Mouse (Mus musculus) heart, adult 11 months (tissue): ENCODE measurements around the gene Esrra.

Experiments
- DNase-seq: peaks from one replicate; pipeline ENCODE4 v3.0.0; 2022

The Esrra gene

DNA sequence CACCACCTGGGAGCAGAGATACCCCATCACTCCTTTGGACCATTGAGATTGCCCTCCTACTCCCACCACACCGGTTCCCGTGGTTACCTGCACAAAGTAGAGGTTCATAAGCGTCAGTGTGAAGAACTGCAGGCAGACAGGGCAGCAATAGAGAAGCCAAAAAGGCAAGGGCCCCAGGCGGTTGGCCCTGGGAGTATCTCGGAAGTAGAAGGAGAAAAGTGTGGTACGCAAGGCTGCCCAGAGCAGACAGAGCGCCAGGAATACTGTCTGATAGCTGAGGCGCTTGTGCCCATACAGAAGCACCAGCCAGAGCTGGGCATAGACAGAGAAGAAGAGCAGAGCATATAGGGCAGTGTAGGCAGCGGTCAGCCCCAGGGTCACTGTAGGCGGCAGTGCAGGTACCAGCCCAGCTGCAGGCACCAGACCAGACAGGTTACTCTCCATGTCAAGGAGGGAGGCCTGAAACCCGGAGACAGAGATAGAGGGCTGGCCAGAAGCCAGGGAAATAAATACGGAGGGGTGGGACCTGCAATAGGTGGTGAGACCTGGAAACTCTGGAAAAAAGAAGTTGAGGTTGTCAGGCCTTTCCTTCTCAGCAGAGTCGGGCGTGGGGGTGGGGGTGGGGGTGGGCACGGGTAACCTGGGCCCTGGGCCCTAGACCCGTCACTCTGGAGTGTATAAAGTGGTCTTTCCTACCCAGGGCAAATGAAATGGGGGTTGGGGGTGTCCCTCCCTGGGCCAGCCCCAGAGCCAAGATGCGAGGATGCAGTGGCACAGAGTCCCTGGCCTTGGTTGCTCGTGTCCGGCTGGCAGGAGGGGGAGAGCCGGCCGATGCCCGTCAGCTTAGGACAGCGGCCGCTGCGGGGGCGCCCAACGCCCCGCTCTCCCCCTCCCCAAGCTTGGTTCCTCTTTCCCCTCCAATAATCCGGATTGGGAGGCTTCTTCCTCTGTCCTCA lies 19.1 kb upstream of the Esrra start:
- peak; percentile 93 for DNase-seq

DNA sequence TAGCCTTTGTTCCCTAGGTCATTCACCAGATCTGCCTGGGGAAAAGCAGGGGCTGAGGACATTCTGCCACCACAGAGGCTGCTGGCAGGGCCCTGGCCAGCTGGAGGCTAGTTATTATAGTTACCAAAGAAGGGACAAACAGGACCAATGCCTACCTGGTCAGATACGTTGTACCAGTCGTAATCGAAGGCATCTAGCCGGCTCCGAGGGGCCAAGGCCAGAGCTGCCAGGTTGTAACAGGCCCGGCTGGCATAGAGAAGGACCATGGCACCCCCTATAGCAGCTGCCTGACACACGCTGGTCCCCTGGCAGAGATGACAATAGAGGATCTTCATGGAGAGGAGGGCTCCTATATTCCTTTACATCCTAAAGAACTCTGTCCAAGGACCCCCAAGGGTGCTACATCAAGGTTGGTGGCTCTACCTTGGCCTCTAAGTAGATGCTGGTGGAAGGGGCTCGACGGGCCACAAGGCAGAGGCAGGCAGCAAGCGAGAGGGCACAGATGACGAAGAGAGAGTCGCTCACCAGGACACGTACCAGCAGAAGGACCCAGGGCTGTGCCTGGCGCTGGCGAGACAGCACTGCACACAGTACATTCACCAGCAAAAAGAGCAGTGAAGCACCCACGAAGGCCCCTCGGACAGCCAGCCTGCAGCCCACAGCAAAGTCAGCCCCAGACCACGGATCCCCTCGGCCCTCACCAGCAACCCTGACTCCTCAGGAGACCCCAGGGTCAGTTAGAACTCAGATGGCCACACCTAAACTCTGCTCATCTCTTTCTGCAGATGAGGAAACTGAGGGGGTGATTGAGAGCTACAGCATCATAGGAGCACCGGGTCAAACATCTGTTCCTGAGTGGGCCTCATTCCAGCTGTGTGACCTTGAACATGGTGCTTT lies 17.7 kb upstream of the Esrra start:
- peak; percentile 94 for DNase-seq

DNA sequence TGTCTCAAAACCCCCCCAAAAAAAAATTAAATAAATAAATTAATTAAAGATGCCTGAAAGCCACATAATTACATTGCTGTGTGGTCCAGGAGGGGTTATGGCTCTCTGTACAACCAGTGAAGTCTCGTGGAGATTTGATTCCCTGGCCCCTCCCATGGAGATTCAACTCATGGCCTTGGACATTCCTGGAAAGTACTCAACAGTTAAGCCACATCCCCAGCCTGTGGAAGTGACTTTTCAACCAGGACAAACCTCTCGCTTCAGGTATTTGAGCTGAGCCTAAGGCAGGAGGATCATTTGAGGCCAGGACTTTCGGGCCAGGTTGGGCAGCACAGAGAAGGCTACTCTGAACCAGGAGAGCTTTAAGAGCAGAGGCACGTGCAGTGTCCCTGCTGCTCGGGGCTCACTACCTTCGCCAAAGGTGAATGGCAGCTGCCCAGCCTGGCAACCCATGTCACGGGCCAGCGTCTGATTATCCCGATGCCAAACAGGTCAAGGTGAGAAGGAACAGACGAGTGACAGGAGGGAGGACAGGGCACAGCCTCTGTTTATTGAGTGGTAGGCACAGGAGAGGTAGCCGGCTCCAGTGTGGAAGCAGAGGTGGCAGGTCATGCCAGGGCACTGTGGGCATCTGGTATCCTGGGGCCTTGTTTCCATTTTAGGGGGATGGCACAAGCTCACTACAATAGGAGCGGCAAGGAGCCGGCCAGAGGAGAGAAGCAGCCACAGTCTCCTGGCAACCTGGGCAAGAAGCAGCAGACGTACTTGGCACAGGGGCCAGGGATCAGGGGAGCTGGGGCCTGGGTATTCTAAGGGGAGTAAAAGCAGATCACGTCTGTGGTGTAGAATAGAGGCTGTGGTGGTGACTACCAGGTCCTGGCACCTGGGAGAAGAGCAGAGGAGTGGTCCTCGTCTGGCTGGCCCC lies 16.2 kb upstream of the Esrra start:
- DNase-seq = peak; percentile 98

DNA sequence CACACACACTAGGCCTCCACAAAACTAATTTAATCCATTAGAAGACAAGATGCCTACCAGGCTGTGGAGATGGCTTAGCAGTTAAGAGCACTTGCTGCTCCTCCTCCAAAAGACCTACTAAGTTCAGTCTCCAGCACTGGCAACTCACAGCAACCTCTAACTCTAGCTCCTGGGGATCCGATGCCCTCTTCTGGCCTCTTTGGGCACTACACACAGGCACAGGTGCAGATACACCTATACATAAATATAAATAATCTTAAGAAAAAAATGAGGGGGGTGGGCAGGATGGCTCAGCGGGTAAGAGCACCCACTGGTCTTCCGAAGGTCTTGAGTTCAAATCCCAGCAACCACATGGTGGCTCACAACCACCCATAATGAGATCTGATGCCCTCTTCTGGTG lies 14.7 kb upstream of the Esrra start:
- peak; percentile 85 for DNase-seq

DNA sequence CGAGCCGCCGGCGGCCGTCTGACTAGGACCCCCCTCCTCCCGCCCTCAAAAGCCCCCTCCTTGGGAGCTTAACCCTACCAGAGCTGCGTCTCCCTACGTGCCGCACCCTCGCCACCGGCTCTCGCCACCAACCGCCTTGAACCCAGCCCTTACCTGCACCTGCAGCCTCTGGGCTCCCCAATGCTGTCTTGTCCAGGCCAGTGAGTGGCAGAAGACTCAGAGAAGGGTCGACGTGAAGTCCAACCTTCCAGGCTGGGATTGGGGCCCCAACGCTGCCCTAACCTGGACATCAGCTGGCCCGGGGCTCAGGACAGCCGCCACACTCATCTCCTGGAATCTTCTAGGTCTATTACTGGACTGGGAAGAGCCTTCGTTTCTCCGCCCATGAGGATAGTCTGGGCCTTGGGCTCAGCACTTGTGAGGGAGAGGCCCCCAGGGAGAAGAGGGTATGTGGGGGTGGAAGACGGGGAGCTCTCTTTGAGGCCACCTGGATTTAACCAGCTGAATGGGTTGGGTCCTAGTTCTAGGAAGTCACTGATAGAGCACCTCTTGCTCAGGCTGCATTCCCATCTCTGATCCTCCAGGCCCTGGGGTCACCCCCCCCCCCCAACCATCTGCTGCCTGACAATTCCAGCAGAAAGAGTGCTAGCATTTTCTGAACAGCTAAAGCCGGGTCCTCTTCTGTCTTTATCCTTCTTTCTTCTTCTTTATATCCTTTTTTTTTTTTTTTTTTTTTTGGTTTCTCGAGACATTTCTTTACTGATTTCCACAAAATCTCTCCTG lies 12.8 kb upstream of the Esrra start, which contains the start of gene Kcnk4:
Kcnk4 (minus strand) TSS at position 321 of the 783 bp plus-strand sequence.
- no peak for DNase-seq

DNA sequence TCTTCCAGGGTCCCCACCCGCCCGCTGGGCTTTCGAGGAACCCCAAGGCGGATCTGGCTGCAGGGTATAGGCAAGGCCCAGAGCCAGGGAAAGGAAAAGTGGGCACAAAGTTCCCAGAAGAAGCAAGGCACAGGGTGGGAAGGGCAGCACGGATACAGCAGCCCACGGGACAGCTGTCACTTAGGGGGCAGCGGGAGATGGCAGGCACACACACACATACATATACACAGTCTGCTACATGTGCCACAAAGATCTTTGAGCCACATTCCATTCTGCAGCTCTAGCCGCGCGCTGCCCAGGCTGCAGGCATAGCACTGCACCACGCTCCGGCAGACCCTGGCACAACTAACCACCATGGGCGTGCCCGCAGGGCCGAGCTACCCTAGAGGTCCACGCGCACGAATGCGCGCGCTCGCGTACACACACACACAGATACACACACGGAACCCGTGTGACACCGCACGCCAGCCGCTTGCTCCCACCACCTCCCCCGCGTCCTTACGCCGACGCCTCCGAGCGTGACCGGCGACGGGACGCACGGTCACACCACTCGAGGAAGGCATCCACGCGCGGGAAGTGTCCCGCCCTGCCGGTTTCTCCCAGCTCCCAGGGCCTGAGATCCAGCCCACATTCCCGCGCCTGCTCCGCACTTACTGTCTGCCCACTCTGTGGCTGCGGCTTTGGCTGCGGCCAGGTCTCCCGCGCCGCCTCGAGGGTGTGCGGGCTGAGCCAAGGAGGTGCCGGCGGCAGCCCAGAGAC lies 12.0 kb upstream of the Esrra start:
- peak; percentile 92 for DNase-seq

DNA sequence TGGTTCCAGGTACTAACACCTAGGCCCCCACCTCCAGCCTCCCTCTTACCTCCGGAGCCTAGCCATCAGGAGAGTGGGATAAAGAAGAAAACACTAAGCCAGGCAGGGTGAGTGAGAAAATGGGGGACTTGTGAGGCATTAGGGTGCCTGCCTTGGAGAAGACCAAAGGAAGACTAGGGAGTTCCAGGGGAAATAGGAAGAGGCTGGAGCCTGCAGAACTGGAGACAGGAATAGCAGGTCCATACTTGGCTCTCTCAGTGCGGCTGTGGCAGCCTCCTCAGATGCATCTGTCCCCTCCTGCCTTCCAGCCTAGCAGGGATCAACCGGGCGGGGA lies 11.5 kb upstream of the Esrra start:
- DNase-seq = peak; percentile 82

DNA sequence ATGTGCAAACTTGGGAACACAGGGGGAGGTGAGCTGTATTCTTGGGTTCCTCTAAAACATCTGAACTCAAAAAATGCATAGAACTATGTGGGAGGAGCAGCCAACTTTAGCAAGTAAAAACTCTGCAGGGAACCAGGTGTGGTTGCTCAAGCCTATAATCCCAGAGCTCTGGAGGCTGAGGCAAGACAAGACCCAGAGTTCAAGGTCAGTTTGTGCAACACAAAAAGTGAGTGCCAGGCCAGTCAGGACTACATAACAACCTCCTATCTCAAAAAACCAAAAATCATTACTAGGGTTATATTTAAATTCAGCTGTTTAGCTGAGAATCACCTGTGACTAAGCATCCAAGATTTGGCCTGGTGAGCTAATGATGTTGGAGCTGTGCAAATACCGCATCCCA lies 10.4 kb upstream of the Esrra start:
- no peak for DNase-seq

DNA sequence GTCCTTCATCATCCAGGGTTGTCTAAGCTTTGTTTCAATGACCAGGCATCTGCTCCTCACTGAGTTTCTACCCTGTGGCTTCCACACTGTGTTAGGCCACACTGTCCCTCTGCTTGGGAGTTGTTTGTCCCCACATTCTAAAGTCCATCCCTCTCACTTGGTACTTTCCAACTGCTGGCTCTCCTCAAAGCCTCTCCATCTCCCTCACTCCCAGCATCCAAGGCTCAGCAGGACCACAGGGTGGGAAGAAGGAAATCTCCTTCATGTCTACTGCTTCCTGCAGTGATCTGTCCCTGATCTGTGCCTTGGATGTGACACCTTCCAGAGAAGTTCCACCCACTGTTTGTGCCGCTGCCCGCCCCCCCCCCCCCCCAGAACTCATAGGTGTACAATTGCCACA lies 9.4 kb upstream of the Esrra start:
- peak; percentile 83 for DNase-seq

DNA sequence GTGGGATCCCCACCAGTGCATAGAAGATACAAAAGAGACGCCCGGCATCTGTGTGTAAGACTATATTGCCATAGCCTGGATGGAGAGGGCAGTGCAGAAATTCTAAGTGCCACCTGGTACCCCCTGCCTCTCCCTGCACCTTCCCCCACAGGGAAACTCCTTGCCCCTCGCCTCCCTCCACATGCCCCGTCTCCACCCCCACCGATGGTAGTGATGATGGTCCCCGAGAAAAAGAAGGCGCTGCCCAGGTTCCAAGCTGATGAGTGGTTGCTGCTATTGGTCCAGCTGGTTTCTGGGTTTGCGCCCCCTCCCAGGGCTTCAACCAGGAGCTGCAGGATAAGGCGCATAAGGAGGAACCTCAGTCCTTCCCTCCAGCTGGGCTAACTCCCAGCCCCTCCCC lies 6.5 kb upstream of the Esrra start:
- DNase-seq = peak; percentile 86

DNA sequence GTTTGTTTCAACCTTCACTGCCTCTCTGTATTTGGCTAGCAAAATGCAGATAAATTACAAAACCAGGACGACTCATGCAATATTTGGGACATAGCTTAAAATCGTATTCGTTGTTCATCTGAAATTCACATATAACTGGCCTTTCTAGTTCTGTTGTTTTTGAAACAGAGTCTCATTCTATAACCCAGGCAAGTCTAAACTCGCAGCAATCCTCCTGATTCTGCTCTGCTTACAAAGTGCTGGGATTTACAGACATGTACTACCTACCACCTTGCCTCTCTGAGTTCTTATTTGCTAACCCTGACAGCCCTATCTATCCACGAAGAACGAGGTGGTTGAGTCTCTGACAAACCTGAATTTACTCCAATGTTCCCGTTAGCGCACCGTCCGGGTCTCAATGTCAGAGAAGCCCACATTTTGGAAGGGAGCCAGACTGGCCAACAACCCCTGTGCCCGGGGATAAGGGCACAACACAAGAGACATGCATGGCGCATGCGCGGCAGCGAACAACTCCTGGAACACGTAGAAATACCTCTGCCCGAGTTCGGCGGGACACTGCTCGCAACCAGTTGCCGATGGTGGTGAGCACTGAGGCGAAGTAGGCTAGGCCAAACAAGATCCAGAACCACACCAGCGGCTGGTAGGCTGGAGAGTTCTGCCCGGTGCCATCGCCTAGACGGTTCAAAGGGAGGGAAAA lies 5.1 kb upstream of the Esrra start:
- DNase-seq = peak; percentile 93

DNA sequence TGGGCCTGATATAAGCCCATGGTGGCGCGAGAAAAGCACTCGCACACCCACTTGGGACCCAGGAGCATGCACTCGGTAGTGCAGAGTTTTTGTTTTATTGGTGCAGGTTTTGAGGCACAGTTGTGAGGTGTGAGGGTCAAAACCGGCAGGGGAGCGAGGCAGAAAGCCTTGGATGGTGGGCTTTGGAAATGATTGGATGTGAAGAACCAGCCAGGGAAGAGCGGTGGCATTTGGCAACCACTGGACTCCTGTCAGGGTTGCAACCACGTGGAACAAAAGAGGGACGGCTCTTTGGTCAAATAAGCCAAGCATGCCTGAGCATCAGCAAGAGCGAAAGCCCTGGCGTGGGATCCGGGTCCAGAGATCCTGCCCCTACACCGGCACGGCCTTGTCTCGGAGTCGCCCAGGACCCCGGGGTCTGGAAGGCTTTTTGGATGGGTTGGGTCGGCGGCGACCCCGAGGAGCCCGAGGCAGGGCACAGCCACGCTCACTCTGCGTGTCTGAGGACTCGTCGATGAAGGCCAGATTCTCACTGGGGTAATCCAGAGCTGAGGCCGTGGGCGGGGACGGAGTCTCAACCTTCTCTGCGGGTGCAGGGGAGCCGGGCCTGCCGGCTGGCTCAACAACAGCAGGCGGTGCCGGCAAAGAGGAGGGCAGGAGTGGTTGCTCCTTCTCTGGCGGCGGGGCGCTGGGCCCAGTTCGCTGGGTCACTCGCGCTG lies 4.2 kb upstream of the Esrra start:
- peak; percentile 89 for DNase-seq

DNA sequence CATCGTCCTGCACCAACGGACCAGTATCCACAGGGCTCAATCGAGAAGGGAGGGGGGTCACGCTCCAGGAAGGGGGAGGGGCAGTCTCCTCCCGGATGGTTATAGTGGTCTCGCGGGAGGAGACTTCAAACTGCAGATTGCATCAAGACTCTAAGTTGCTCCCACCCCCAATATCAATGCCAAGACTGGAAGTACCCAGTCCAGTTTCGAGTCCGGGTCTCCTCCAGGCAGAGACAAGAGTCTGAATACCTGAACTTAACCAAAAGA lies 3.6 kb upstream of the Esrra start, which contains the start of gene Catsperz:
Catsperz (minus strand) TSS at position 74 of the 267 bp plus-strand sequence.
- no peak for DNase-seq

DNA sequence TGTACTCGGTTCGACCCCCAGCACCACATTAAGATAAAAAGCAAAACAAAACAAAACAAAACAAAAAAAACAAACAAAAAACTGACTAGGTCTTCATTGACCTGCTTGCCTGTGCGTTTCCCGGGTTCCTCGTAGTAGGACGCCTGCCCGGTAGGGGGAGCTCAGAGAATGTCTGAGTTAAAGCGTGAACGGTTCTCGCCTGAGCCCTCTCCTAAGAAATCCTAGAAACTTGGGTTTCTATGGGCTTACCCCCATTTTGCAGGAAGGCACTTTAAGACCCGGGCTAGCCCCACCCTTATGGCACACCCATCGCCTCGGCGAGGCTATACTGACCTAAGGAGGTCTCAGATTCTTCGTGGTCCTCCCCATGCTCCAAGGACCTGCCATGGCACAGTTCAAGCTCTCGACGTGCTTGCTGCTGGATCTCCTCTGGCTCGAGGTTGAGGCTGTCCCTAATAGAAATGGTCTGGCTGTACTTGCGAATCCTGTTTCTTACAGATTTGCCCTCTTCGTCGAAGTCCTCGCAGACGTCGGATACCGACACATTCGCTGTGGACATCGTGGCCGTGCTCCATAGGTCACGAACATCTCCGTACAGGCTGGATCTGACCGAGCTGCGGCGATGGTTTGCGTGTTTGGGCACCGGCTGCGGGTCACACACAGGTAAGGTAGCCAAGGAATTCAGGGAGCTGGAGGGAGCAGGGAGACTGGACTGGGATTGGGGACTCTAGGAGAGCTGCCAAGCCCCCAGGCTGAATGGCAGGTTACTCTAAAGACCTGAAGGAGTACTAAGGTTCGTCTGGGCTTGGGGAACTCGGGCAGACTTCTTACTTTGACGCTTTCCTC lies 3.1 kb upstream of the Esrra start:
- peak; percentile 95 for DNase-seq

DNA sequence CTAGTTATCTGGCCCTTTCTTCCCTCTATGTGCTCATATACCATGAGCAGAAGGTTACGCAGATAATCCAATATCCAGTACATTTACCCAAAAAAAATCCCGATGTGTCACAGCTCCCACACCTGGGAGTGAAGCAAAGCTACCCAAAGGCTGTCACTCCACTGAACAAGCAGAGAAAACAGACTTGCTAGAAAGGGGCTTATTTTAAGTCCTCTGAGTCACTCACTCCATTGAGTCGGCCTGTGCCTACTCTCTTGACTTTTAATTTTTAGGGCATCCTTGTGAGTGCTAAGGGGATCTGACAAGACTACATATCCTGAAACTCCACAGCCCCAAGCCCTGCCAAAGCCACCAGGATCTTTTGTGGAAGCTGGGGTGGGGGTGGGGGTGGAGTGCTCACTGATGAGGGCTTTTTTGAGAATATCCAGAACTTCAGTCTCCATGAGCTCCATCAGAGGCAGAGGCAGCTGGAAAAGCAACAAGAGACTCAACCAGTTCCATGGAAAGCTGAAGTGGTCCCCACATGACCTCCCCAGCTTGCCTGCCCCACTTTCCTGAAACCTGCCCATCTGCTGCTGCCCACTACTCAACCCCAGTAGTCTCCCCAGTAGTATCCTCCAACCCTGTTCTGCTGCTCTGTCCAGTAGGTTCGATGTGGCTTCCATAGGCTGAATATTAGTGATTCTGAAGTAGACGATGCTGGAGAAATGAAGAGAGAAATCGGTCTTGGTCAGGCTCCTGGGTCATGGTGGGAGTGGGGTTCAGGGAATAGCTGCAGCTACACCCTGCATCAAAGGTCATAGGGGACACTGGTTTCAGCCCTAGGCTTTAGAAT lies 1.5 kb upstream of the Esrra start:
- peak; percentile 91 for DNase-seq

DNA sequence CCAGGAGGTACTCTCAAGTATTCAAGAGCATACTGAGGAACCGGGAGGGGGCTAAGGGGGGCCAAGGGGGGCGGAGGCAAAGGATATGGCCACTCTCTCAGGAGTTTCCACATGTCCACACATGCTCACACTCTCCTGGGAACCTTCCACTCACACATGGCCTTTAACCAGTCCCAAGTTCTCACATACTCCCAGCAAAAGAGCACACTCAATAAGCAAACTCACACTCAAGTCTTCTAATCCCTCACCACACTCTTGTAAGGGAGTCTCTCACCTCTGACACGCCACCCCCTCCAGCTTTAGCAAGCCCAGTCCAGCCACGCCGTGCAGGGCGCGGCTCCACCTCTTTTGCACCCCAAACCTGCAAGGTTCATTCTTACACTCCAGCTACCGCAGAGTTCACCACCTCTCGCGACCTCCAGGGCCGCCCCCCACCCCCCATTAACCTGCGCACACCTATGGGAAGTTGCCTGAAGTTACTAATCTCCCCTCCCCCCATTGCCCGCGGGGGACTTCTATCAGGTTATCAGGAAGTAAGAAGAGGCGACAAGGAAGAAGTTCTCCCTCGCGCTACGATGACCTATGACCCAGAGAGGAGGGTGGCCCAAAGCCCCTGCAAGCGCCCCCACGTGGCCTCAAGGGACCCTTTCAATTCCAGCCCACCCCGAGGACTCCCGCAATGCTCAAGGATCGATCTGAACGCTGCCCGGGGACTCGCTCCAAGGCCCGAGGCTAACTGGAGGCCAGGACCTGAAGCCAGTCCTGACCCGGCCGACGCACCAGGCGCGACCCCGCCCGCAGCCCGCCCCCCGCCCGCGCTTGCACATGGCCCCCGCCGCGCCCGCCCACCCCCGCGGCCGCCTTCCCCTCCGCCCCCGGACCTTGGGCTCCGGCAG lies 624 bp downstream of the Esrra start:
- DNase-seq = peak; percentile 98
